Mouse (Mus musculus) heart, embryonic 10.5 days (tissue): Measurements from ENCODE around the gene Mrpl30. TPM values are rescaled to one million over a fixed set of nuclear protein-coding genes. Genes with fewer than 3 reads are reported as not detected.

Source experiments
- DNase-seq: peaks from one replicate; pipeline ENCODE4 v3.0.0-alpha.2; 2017; ENCODE audit warnings: low spot score
- H3K27ac ChIP-seq: fragments of 300-500 bp; sonication (generic); 2 replicates; pipeline ENCODE4 v1.5.1; 2016; ENCODE audit warnings: mild to moderate bottlenecking
- H3K27me3 ChIP-seq: fragments of 300-500 bp; sonication (generic); 2 replicates; pipeline ENCODE4 v1.6.1; 2016; ENCODE audit warnings: mild to moderate bottlenecking; ENCODE audit not compliant: poor library complexity, insufficient read depth, severe bottlenecking
- H3K36me3 ChIP-seq: fragments of 300-500 bp; sonication (generic); 2 replicates; pipeline ENCODE4 v1.6.1; 2016; ENCODE audit warnings: mild to moderate bottlenecking, moderate library complexity
- H3K4me1 ChIP-seq: fragments of 300-500 bp; sonication (generic); 2 replicates; pipeline ENCODE4 v1.6.1; 2016; ENCODE audit warnings: mild to moderate bottlenecking
- H3K4me3 ChIP-seq: fragments of 300-500 bp; sonication (generic); 2 replicates; pipeline ENCODE4 v1.5.1; 2016; ENCODE audit warnings: mild to moderate bottlenecking, moderate library complexity
- H3K9me3 ChIP-seq: fragments of 300-500 bp; sonication (generic); 2 replicates; pipeline ENCODE4 v1.6.1; 2016; ENCODE audit warnings: mild to moderate bottlenecking, moderate library complexity
- WGBS: fragments of 180-500 bp; shearing (Covaris S2); methylation state at CpG from one replicate; pipeline ENCODE4 v1.1.7; 2016; 5-methylcytosine and 5-hydroxymethylcytosine counted together
- polyA plus RNA-seq: library from polyadenylated mRNA; unstranded; fragments of >200 nt; fragmentation: Nextera tagmentation; extraction: Ambion mirVana; gene quantifications from 2 replicates; pipeline ENCODE4 v1.2.1, GENCODE M21; 2016

The Mrpl30 gene
- 245 and 262 TPM in 2 replicates for polyA plus RNA-seq

DNA sequence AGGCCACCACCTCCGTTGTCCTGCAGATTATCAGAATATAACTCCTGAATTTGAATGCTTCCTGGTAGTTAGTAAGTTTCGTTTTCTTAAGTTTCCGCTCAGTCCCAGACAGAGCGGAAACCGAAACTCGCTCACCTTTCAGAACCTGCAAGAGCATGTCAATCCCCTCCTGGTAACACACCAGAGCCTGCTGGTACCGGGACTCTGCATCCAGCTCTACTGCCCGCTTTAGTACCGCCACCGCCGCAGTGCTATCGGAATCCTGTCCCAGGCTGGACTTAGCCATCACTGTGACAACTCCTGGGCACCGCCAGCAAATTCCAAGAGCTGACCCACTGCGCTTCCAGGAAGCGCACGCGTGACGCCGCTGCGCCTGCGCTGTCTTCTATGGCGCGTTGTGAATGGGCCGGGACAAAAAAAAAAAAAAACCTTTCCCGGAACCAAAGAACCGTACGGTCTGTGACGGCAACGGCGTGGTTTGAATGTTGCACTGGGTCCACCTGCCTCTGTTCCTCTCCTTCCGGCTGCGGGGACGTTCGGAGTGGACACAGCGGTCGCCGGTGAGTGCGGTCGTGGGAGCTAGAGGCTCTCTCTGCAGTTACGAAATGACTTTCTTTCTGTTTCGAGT is at the start of gene Mrpl30, which contains the start of gene Mitd1:
TSS of gene Mrpl30 (plus strand) at position 453 of the 628 bp plus-strand sequence.
TSS of gene Mitd1 (minus strand) at position 387 of the 628 bp plus-strand sequence.
- Histone ChIP-seq H3K27ac (peak within 1 kb of the TSS; percentile 85), H3K27me3 (no peaks in the 10 kb centered on the region), H3K9me3 (no peaks in the 10 kb centered on the region), H3K36me3 (peaks cover 19% of the 10 kb centered on the region), H3K4me3 (peak within 1 kb of the TSS; percentile 82), H3K4me1 (peaks cover 16% of the 10 kb centered on the region; the same call in 1 of the 2 replicates)
- WGBS: 0% methylated on average over 41 of the region's 41 CpGs
- DNase-seq: peak; percentile 95

DNA sequence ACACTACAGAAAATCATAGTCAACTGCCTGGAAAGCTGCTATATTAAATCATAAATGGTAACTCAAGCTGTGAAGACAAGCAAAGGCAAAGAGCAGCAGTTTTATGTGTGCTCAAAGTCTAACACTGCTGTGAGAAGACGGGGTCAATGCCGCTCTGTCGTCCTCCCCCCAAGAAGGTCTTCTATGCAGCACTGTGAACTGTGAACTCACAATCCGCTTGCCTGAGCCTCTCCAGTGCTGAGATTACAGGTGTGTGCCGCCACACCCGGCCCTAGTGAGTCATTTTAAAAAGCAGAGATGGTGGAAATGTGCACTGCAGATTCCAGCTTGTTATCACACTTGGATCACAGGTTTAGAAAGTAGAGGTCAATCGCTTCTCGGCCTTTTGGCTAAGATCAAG is 43.4 kb upstream of the Mrpl30 start:
- Histone ChIP-seq H3K9me3 (no peaks in the 10 kb centered on the region), H3K4me3 (no peak overlapping the region), H3K4me1 (peaks cover 5% of the 10 kb centered on the region), H3K27me3 (no peaks in the 10 kb centered on the region), H3K27ac (no peak overlapping the region), H3K36me3 (no peaks in the 10 kb centered on the region)
- WGBS: 80% methylated on average over 8 of the region's 8 CpGs
- no peak for DNase-seq

DNA sequence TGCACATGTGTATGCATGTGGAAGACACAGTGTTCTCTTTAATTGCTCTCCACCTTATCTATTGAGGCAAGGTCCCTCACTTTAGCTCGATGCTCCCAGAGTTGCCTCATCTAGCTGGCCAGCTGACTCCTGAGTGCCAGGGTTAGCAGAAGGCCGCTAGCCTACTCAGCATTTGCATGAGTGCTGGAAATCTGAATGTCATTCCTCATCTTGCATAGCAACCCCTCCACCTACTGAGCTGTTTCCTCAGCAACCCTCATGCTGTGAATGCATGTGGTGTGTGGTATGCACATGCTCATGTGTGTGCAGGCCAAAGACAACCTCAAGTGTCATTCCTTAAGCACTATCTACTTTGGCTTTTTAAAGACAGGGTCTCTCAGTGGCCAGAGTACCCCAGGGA is 39.6 kb upstream of the Mrpl30 start:
- H3K9me3 ChIP-seq: no peaks in the 10 kb centered on the region
- H3K4me3 ChIP-seq: no peak overlapping the region
- DNase-seq: no peak
- H3K4me1 ChIP-seq: peaks cover 5% of the 10 kb centered on the region
- H3K27me3 ChIP-seq: no peaks in the 10 kb centered on the region
- no peaks in the 10 kb centered on the region for H3K36me3 ChIP-seq
- no peak overlapping the region for H3K27ac ChIP-seq
- 37% methylated on average over 2 of the region's 2 CpGs for WGBS

GRCm38 (mm10) chr1:37864511-37865400 is 25.5 kb upstream of the Mrpl30 start:
- H3K4me3 ChIP-seq: peak overlapping the region; percentile 66
- no peaks in the 10 kb centered on the region for H3K9me3 ChIP-seq
- H3K4me1 ChIP-seq: no peaks in the 10 kb centered on the region
- H3K27me3 ChIP-seq: 0 out of 2 replicates have a peak, but pooled peaks cover 6% of the 10 kb centered on the region
- no peaks in the 10 kb centered on the region for H3K36me3 ChIP-seq
- H3K27ac ChIP-seq: peak overlapping the region; percentile 88
- under 1% methylated on average over 90 of the region's 90 CpGs for whole genome bisulfite sequencing
- peak; percentile 100 for DNase-seq

DNA sequence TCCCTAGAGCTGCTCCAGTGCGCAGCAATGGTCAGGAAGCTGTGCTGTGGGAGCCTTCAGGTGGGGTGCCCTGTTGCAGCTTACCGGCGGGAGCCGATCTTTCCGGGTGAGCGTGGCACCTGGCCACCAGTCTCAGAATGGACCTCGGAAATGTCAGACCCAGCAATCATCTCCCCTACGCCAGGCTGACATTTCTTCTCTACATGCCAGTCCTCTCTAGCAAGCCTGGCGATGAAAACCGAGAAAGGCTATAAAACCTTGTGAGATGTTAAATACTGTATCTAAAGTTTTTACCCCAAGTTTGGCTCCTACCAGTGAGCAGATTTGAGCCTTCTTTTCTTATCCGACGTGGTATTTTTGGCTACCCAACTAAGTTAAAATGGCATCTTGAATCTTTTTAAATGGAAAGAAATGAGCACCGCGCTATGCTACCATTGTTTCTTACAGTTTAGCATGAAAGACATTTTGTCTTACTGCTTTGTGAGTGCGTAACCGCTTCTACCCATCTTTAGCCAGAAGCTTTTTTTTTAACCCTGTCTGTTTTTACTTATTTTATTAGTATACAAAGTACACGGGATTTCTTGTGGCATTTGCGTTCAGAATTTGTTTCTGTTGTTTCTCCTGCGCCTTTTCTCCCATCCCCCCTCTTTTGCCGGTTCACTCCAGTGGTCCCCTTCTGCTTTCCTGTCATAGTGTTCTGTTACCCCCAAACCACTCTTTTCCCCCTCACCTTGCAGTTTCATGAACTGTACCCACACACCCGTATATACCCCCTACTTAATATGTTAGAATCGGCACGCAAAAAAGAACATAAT is 24.7 kb upstream of the Mrpl30 start:
- Histone ChIP-seq H3K27me3 (0 out of 2 replicates have a peak, but pooled peaks cover 6% of the 10 kb centered on the region), H3K4me3 (peak overlapping the region; percentile 66), H3K36me3 (no peaks in the 10 kb centered on the region), H3K4me1 (no peaks in the 10 kb centered on the region), H3K27ac (peak overlapping the region; percentile 88), H3K9me3 (no peaks in the 10 kb centered on the region)
- DNase-seq: no peak
- WGBS: 12% methylated on average over 23 of the region's 23 CpGs

DNA sequence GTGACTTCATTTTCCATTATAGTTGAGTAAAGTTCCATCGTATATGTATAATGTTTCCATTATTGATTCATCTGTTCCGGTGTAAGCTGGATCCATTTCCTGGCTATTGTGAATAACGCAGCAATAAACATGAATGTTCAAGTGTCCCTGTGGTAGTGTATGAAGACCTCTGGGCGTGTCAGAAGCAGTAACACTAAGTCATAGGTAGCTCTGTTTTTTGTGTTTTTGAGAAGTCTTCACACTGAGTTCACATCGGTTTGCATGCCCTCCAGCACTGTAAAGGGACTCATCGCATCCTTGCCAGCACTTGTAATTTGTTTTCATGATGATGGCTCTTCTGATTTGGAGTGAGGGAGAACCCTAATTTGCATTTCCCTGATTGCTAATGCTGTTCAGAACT is 24.0 kb upstream of the Mrpl30 start, which contains the start of gene Tsga10:
TSS of gene Tsga10 (minus strand) at position 144 of the 400 bp plus-strand sequence.
- no peaks in the 10 kb centered on the region for H3K9me3 ChIP-seq
- 0 out of 2 replicates have a peak, but pooled peaks cover 6% of the 10 kb centered on the region for H3K27me3 ChIP-seq
- H3K36me3 ChIP-seq: no peaks in the 10 kb centered on the region
- DNase-seq: no peak
- H3K27ac ChIP-seq: peak within 1 kb of the TSS; percentile 88
- no peaks in the 10 kb centered on the region for H3K4me1 ChIP-seq
- peak within 1 kb of the TSS; percentile 66 for H3K4me3 ChIP-seq
- WGBS: 85% methylated on average over 6 of the region's 6 CpGs

GRCm38 (mm10) chr1:37867056-37867455 is 23.2 kb upstream of the Mrpl30 start:
- 0 out of 2 replicates have a peak, but pooled peaks cover 6% of the 10 kb centered on the region for H3K27me3 ChIP-seq
- WGBS: 63% methylated on average over 1 of the region's 1 CpGs
- DNase-seq: no peak
- H3K4me1 ChIP-seq: peaks cover 3% of the 10 kb centered on the region; the same call in 1 of the 2 replicates
- no peak overlapping the region for H3K27ac ChIP-seq
- H3K36me3 ChIP-seq: no peaks in the 10 kb centered on the region
- no peak overlapping the region for H3K4me3 ChIP-seq
- H3K9me3 ChIP-seq: no peaks in the 10 kb centered on the region

GRCm38 (mm10) chr1:37867684-37868322 is 22.5 kb upstream of the Mrpl30 start:
- H3K36me3 ChIP-seq: no peaks in the 10 kb centered on the region
- H3K27ac ChIP-seq: no peak overlapping the region
- 0 out of 2 replicates have a peak, but pooled peaks cover 6% of the 10 kb centered on the region for H3K27me3 ChIP-seq
- H3K4me3 ChIP-seq: no peak overlapping the region
- DNase-seq: no peak
- H3K4me1 ChIP-seq: peaks cover 3% of the 10 kb centered on the region; the same call in 1 of the 2 replicates
- no peaks in the 10 kb centered on the region for H3K9me3 ChIP-seq
- 65% methylated on average over 10 of the region's 10 CpGs for WGBS

DNA sequence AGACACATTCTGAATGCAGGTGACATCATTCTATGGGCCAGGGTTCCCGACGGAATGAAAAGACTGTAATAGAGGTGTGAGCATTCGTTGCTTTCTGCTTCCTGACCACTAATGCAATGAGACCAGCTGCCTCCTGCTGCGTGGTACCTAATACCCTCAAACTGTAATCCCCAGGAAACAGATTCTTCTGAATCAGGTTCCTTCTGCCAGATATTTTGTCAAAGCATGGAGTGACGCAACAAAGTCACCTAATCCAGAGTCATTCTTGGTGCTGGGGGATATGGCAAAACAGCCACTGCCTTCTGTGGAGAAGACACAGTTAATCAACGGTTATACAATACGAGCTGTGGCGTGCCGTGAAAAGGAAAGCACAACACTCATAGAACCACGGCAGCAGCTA is 21.6 kb upstream of the Mrpl30 start:
- H3K27me3 ChIP-seq: 0 out of 2 replicates have a peak, but pooled peaks cover 6% of the 10 kb centered on the region
- no peaks in the 10 kb centered on the region for H3K9me3 ChIP-seq
- WGBS: 61% methylated on average over 10 of the region's 10 CpGs
- DNase-seq: no peak
- no peak overlapping the region for H3K4me3 ChIP-seq
- H3K4me1 ChIP-seq: peaks cover 3% of the 10 kb centered on the region; the same call in 1 of the 2 replicates
- no peak overlapping the region for H3K27ac ChIP-seq
- H3K36me3 ChIP-seq: no peaks in the 10 kb centered on the region

GRCm38 (mm10) chr1:37869362-37869761 is 20.9 kb upstream of the Mrpl30 start:
- Histone ChIP-seq H3K27ac (no peak overlapping the region), H3K4me1 (peaks cover 3% of the 10 kb centered on the region; the same call in 1 of the 2 replicates), H3K4me3 (no peak overlapping the region), H3K36me3 (0 out of 2 replicates have a peak, but pooled peaks cover 2% of the 10 kb centered on the region), H3K9me3 (no peaks in the 10 kb centered on the region), H3K27me3 (0 out of 2 replicates have a peak, but pooled peaks cover 6% of the 10 kb centered on the region)
- DNase-seq: no peak
- WGBS: 49% methylated on average over 2 of the region's 2 CpGs

DNA sequence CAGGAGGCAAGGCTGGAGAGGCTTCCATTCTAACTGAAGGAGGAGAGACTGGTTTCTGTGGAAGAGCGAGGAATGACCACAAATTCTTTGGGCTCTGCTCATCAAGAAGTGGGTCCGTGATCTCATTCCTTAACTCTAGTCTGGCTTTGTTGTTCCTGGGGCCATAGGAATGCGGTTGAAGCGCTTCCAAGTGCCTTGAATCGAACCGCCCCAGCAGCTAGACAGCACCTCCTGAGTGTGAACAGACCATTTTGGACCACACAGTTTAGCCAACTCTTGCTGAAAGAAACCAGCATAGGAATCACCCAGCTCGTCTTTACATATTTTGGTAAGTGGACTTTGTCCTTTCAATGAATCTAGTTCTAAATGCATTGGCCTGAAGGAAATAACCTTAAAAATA is 18.6 kb upstream of the Mrpl30 start, which contains the start of gene Lipt1:
TSS of gene Lipt1 (plus strand) at position 35 of the 400 bp plus-strand sequence.
- H3K27me3 ChIP-seq: 0 out of 2 replicates have a peak, but pooled peaks cover 6% of the 10 kb centered on the region
- 8% methylated on average over 7 of the region's 7 CpGs for WGBS

More for the DNA sequence above, 18.6 kb upstream of the Mrpl30 start, which contains the start of gene Lipt1:
- peaks cover 3% of the 10 kb centered on the region; the same call in 1 of the 2 replicates for H3K4me1 ChIP-seq
- H3K9me3 ChIP-seq: peaks cover 5% of the 10 kb centered on the region; the same call in 1 of the 2 replicates
- DNase-seq: peak; percentile 83
- peak within 1 kb of the TSS; percentile 83 for H3K27ac ChIP-seq
- peak within 1 kb of the TSS; percentile 69 for H3K4me3 ChIP-seq
- H3K36me3 ChIP-seq: peaks cover 22% of the 10 kb centered on the region
